Mouse (Mus musculus) lung, postnatal 4 days (tissue): ENCODE results near the gene Ston1.

Experiments used
- DNase-seq, 2 experiments: peaks; one replicate each; pipeline ENCODE4 v3.0.0; 2021

Ston1 gene

DNA sequence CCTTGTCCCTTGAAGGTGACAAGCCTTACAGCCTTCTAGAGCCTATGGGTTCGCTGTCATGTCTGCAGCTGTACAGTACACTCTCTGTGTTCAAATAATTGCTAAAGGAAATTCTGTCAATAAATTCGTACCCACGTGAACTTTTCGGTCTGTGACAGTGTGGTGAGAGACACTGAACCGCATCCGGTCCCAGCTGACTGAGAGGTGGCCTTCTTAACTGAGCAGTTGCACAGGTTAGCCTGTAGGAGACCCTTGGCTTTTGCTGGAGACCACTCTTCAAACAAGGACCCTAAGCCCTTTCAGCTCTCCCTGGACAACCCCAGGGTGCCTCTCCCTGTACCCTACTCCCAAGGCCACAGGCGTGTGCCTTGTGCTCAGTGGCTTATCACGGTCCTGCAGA is 9.3 kb upstream of the Ston1 start:
- DNase-seq, result no peak

GRCm38 (mm10) chr17:88590251-88590650 is 7.2 kb upstream of the Ston1 start:
- DNase-seq, result no peak

DNA sequence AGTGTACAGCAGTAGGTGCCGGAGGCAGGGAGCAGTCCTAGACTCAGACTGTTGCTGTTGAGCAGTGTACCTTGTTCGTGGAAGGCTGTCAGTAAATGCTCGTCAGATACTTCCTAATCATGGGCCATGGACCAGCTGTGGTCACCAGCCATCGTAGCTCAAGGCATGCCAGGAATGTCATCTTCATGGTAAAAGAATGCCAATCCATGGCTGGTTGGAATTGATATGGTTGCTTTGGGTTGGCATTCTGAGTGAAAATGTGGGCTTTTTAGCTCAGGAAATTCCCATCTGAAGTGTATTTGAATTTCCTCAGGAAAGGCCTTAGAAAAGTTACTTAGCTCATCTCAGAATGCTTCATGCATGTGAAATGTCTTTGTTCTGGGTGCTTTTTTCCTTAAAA is 2.4 kb upstream of the Ston1 start:
- no peak for DNase-seq

GRCm38 (mm10) chr17:88596068-88596467 is 1.4 kb upstream of the Ston1 start:
- DNase-seq, result no peak

GRCm38 (mm10) chr17:88596544-88597221 is 801 bp upstream of the Ston1 start:
- no peak for DNase-seq

DNA sequence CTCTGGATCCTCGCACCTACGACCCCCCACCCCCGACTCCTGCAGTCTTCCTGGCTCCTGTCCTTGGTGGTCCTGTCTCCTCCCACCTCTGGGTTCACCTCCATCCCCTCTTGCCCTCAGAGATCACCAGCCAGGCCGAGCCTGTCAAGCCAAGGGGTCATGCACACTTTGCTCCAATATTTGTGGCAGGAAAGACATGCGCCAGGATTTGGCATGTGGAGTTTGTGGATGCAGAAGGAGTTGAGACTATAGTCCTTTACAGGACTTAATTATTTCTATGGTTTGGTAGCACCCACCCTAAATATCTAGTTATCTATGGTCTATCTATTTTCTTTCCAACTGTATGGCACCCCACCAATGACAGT is 554 bp downstream of the Ston1 start:
- DNase-seq, result no peak

DNA sequence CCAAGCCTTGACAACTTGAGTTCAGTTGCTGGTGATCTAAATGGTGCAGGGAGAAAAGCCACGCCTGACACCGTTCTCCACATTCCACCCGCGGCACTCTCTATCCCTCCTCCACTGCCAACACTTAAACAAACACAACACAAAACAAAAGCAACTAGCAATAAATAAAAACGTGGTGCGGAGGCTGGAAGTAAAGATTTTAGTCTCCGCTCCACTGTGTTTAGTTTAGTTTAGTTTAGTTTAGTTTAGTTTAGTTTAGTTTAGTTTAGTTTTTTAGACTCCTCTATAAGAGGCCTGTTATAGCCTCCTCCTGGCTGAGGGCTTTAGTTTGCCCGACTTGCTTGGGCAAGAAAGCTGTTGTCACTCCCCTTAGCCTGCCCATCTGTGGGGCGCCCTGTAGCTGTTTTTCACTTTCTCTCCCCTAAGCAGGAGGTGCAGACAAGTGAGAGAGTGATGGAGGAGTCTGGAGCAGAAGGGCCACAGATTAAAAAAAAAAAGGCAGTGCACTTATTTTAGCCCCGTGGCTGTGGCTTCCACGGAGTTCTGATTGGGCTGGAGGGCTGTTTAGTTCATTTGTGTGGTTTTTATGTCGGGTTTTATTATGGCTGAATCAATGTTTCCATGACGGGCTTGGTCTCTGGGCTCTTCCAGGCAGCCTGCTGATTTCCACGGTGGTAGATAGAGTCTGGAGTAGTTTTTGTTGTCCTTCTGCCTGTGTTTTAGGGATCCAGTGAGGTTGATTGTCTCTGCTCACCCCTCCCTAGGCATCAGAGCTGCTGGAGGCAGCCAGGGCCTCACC is 1.3 kb downstream of the Ston1 start:
- no peak for DNase-seq

DNA sequence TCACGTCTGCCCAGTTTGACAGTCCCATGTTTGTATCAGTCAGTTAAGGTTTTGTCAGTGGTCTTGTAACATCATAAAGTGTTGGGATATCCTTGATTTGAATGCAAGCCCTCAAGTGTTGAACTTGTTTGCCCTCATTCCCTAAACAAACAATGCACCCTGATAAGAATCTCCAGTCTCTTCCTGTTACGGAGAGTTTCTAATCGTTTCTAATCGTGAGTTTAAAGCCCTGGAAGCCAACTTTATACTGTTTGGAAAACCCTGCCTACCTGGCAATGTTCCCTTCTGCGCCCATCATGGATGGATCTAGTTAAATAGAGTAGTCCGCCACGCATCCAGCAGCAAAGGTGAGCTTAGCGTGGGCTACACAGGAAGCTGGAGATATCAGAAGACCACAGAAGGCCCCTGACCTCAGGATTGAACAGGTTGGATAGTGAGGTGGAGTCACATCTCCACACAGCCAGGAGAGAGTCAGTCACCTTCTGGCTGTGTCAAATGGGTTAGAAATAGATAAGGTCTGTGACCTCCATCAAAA is 3.1 kb downstream of the Ston1 start:
- no peak for DNase-seq

DNA sequence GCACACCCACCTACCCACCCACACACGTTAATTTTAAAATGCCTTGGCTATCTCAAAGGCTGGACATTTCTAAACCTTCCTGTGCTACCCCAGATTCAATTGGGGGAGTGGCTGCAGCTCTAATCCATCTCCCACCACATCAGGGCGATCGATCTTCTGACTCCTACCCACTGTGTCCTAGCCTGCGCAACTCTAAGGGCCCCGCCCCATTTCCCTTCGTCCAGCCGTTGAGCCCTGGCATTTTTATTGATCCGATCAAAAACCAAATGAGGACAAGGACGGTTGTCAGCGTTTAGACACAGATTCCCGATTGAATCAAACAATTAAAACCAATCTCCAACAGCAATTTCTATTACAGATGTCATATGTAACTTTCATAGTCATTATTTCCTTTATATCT is 6.5 kb downstream of the Ston1 start:
- no peak for DNase-seq

- DNase-seq, result no peak
Observed at GRCm38 (mm10) chr17:88606056-88606455, 8.6 kb downstream of the Ston1 start.

GRCm38 (mm10) chr17:88609361-88609760 is 11.9 kb downstream of the Ston1 start:
- no peak for DNase-seq

DNA sequence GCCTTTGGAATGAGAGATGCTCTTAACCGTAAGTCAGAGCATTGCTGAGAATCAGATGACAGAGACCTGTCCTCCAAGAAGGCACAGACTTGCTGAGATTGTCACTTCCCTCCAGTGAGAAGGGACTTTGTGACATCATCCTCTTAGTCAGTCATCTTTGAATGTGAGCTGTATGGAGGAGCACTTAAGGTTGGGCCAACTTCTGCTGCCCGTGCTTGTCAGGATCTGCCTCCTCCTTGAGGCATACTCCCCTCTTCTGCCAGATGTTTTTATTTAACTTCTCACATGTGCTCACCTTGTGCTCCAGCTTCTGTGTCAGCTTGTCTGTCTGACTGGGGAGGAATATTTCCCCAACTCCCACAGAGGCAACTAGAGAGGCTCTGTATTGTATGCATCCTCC is 13.6 kb downstream of the Ston1 start:
- DNase-seq, result no peak

GRCm38 (mm10) chr17:88613172-88613571 is 15.7 kb downstream of the Ston1 start:
- DNase-seq, result no peak

- DNase-seq, result no peak
Observed at GRCm38 (mm10) chr17:88613721-88614120, 16.2 kb downstream of the Ston1 start.

GRCm38 (mm10) chr17:88614234-88614633 is 16.8 kb downstream of the Ston1 start:
- peak in 1 of 2 experiments; percentile 67 for DNase-seq

DNA sequence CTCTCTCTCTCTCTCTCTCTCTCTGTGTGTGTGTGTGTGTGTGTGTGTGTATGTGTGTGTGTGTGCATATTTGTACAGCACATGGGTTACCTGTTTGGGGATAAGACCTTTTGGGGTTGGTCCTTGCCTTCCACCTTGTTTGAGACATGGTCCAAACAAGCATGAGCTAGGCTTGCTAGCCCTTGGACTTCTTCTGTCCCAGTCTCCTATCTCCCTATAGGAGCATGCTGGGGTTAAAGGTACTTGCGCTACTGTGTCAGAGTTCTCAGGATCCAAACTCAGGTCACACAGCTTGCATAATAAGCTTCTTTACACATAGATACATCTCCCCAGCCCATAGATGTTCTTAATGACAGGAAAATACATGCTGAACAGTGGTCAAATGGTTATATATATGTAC is 17.2 kb downstream of the Ston1 start:
- DNase-seq, result no peak

- no peak for DNase-seq
Observed at GRCm38 (mm10) chr17:88615492-88616155, 18.1 kb downstream of the Ston1 start.

DNA sequence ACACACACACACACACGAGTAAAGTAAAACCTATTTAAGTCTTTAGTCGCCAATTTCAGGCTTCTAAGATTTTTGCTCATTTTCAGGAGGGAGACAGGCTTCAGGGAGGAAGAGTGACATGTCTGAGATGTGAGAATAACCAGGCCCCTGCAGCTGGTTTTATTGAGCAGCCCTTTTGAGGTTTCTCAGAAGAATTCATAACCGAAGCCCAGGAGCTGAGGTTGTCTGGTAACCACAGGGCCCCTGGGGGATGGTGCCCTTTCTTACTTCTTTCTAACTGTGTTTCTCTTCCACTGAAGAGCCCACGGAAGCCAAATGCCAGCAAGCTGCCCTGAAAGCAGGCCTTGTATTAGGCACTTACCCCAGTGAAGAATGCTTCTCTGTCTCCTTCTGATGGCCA is 23.5 kb downstream of the Ston1 start:
- DNase-seq, result no peak

DNA sequence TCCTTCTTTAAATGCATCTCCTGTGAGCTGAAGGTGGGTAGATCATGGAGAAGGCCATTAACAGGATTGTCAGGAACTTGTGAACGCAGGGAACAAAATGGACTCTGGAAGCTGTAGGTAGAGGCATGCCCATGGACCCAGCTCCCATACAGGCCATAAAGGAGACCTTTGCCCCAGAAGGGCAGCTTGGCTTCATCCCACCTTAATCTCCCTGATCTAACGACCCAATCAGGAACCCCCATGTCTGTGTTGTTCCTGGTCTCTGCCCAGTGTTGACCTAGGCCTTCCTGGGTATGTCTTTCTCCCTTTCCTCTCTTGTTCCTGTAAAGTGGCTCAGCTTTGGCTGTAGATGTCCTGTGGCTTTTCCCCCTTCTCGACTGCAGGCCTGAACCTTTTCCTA is 23.9 kb downstream of the Ston1 start:
- no peak for DNase-seq

GRCm38 (mm10) chr17:88622711-88623110 is 25.2 kb downstream of the Ston1 start:
- DNase-seq, result no peak

DNA sequence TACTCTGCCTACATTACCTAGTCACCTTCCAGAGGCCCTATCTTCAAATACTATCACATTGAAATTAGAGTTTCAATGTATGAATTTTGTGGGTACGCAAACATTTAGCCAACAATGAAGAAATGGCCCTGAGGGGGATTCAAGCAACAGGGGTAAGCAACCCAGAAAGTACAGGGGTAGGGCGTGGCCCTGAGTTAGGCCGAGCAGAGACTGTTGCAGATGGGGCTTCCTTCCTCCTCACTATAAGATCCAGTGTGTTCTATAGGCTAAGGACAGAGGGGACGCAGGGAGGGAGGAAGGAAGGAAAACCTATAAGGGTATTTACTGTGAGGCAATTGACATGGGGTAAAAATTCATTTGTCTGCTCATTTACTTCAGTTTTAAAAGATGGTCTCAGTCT is 26.9 kb downstream of the Ston1 start:
- no peak for DNase-seq

GRCm38 (mm10) chr17:88625350-88625749 is 27.9 kb downstream of the Ston1 start:
- no peak for DNase-seq

DNA sequence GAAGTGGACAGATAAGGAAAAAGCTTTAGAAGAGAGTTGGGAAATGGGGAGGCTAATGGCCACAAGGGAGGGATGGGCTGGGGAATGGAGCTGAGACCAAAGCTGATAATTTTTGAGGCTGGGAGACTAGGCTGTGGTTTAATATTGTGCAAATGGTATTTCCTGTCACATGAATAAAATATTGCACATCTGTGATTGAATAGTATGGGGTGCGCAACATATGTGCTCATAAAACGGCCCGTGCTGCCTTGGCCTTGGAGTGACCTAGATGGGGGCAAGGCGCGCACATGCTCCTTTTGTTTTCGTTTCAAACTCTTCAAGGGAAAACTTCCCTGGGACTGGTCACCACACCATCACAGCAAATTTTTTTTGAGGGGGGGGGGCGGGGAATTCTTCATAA is 28.4 kb downstream of the Ston1 start:
- DNase-seq, result no peak

DNA sequence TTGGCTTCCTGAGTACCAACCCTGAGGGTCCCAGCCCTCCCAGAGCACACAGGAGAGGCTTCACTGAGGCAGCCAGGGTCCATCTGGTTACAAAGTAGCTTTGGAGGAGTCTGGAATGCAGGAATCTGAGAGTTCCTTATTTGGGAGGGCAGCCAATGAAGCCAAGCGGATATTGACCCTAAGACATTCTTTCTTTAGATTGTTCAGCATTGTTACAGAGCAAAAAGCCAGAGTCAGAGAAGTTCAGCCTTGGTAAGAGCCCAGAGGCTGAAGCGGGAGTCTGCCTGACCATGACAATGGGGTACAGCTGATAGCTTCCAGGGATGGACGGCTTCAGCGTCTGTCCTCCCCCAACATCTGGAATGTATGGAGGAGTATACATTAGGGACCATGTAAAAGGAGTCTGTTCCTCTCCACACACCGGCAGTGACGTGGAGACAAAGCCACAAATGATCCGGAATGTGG is 28.9 kb downstream of the Ston1 start:
- peak in 1 of 2 experiments; percentile 22 for DNase-seq
